Mouse (Mus musculus) lung, adult 2 months (tissue): ENCODE measurements around the gene Hnrnpll.

Source experiments
- CTCF ChIP-seq: fragments of 200-500 bp; IDR thresholded peaks from 2 replicates; pipeline ENCODE4 v1.5.1; 2011; ENCODE audit warnings: mild to moderate bottlenecking, low read length, control low read depth; ENCODE audit not compliant: insufficient read depth
- POLR2A ChIP-seq: fragments of 200-500 bp; IDR thresholded peaks from 2 replicates; pipeline ENCODE4 v1.6.1; 2011; ENCODE audit warnings: low read depth, mild to moderate bottlenecking, control low read depth, low read length, borderline replicate concordance; ENCODE audit errors: extremely low read depth

DNA sequence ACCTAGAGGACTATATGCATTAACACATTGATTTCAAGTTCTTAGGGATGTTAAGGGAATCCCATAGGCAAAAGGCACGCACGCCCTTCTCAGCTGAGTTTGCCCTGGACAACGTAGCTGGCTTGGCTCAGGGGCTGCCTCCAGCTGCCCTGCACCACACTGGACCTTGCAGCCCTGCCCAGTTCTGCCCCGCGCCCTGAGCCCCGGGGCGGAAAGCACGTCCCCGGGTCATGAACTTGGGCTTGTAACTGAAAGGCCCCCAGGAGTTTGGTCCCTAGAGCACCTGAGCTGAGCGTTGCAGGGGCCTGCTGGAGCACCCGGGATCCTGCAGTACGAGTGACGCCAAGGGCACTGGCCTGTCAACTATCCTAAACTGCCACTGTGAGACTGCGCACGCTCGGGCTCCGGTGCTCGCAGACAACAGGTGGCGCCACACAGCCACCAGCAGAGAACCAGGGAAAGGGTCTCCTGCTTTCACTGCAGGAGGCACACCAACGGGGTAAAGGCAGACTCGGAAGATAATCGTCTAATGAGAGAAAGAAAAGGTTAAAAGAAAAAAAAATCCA, 43.1 kb downstream of the Hnrnpll start:
- no peak for TF ChIP-seq POLR2A
- peak; percentile 39; the same call in 1 of the 2 replicates for TF ChIP-seq CTCF
